Mouse (Mus musculus) olfactory bulb, adult 2 months (tissue): ENCODE results near the gene Jazf1.

Experiments used
- CTCF ChIP-seq: fragments of 200-500 bp; IDR thresholded peaks from 2 replicates; pipeline ENCODE4 v1.5.1; 2012; ENCODE audit warnings: low read depth, mild to moderate bottlenecking, low read length, moderate library complexity; ENCODE audit not compliant: insufficient read depth
- POLR2A ChIP-seq: fragments of 200-500 bp; IDR thresholded peaks from 2 replicates; pipeline ENCODE4 v1.6.1; 2012; ENCODE audit warnings: mild to moderate bottlenecking, low read depth, low read length, moderate library complexity; ENCODE audit not compliant: insufficient read depth

GRCm38 (mm10) chr6:53045501-53045900 lies 22.9 kb downstream of the Jazf1 start:
- TF ChIP-seq CTCF (no peak), POLR2A (no peak)
